Mouse (Mus musculus) spleen, adult 2 months (tissue): ENCODE measurements around the gene Mybpc2. TPM values are rescaled to one million over a fixed set of nuclear protein-coding genes. Genes with fewer than 3 reads are reported as not detected.

Experiments
- DNase-seq, 2 experiments: peaks; one replicate each; pipeline versions ENCODE4 v3.0.0 to v3.0.0-alpha.2; 2012 to 2021; ENCODE audit warnings: low spot score in 2 of 2, low read depth in 1 of 2
- H3K27ac ChIP-seq: fragments of 200-500 bp; 2 replicates; pipeline ENCODE4 v1.5.1; 2012; ENCODE audit warnings: low read length, inconsistent platforms; ENCODE audit not compliant: insufficient read depth
- H3K27me3 ChIP-seq: fragments of 200-500 bp; 2 replicates; pipeline ENCODE4 v1.6.1; 2012; ENCODE audit warnings: mild to moderate bottlenecking, moderate library complexity, low read length, inconsistent platforms; ENCODE audit not compliant: control insufficient read depth, insufficient read depth
- H3K36me3 ChIP-seq: fragments of 200-500 bp; 2 replicates; pipeline ENCODE4 v1.6.1; 2012; ENCODE audit warnings: mild to moderate bottlenecking, low read length, inconsistent platforms; ENCODE audit not compliant: control insufficient read depth, insufficient read depth
- H3K4me1 ChIP-seq: fragments of 200-500 bp; 2 replicates; pipeline ENCODE4 v1.6.1; 2011; ENCODE audit warnings: inconsistent platforms; ENCODE audit not compliant: control insufficient read depth, insufficient read depth, insufficient read length
- H3K4me3 ChIP-seq: fragments of 200-500 bp; 2 replicates; pipeline ENCODE4 v1.5.1; 2011; ENCODE audit warnings: mild to moderate bottlenecking, inconsistent platforms; ENCODE audit not compliant: insufficient read depth, insufficient read length; ENCODE audit errors: extremely low read depth
- CTCF ChIP-seq: fragments of 200-500 bp; IDR thresholded peaks from 2 replicates; pipeline ENCODE4 v1.5.1; 2011; ENCODE audit warnings: mild to moderate bottlenecking, inconsistent platforms; ENCODE audit not compliant: insufficient read depth, insufficient read length, insufficient replicate concordance; ENCODE audit errors: extremely low read depth
- POLR2A ChIP-seq: fragments of 200-500 bp; IDR thresholded peaks from 2 replicates; pipeline ENCODE4 v1.6.1; 2011; ENCODE audit warnings: low read depth, low read length, inconsistent platforms
- WGBS: fragments of 180-500 bp; shearing (Covaris S2); methylation state at CpG from one replicate; pipeline ENCODE4 v1.1.7; 2018; 5-methylcytosine and 5-hydroxymethylcytosine counted together
- polyA plus RNA-seq: library from polyadenylated mRNA; depleted of rRNA; stranded (reverse); fragments of >200 nt; gene quantifications from 2 replicates; pipeline ENCODE4 v1.2.3, GENCODE M21; 2012

The Mybpc2 gene
- polyA plus RNA-seq, 1 experiment = 1.4 TPM

DNA sequence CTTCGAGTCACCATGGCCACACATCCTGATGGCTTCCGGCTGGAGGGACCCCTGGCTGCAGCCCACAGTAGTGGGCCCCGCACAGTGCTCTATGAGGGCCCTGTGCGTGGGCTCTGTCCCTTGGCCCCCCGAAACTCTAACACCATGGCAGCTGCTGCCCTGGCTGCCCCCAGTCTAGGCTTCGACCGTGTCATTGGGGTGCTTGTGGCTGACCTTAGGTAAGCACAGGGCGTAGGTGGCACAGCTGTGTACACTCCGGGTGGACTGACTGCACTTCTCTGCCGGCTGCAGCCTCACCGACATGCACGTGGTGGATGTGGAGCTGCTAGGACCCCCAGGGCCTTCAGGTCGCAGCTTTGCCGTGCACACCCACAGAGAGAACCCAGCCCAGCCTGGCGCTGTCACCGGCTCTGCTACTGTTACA lies 57.6 kb downstream of the Mybpc2 start:
- no peak for DNase-seq
- 94% methylated on average over 16 of the region's 16 CpGs for WGBS

DNA sequence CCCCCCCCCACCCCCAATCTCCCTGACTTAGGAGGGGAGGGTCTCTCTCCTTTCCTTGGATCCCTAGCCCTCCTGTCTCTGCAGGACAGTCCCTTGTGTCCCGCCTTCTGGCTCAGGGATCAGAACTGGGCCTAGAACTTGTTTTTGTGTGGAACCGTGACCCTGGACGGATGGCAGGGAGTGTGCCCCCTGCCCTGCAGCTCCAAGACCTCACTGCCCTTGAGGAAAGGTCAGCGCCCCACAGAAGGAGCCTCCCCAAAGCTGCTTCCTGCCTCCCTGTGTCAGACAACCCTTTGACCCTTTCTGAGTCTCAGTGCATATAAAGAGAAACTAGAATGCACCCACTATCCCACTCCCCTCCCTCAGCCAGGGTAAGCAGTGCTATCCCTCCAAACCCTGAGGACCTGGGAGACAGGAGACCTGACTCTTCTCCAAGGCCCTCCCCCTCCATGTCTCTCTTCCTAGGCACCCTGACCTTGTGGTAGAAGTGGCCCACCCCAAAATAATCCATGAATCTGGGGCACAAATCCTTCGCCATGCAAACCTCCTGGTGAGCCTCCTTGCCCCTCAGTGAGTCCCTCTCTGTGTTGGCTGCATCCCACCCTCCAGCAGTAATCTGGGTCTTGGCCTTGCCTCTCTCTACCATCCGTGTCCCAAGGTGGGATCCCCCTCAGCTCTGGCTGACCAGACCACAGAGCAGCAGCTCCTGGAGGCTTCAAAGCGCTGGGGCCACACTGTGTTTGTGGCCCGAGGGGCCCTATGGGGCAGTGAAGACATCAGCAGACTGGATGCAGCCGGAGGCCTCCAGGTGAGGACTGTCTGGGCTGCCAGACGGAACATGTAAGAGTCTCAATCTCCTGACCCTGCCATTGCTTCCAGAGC lies 58.2 kb downstream of the Mybpc2 start:
- Histone ChIP-seq H3K4me1 (0 out of 2 replicates have a peak, but pooled peaks cover 4% of the 10 kb centered on the region), H3K36me3 (no peaks in the 10 kb centered on the region), H3K27me3 (peaks cover 8% of the 10 kb centered on the region; the same call in 1 of the 2 replicates), H3K4me3 (no peak overlapping the region), H3K27ac (no peak overlapping the region)
- TF ChIP-seq CTCF (no peak), POLR2A (no peak)
- 85% methylated on average over 10 of the region's 10 CpGs for WGBS
- no peak for DNase-seq

More for the DNA sequence above, 57.6 kb downstream of the Mybpc2 start:
- Histone ChIP-seq H3K4me1 (0 out of 2 replicates have a peak, but pooled peaks cover 4% of the 10 kb centered on the region), H3K27ac (no peak overlapping the region), H3K4me3 (no peak overlapping the region), H3K27me3 (peaks cover 8% of the 10 kb centered on the region; the same call in 1 of the 2 replicates), H3K36me3 (no peaks in the 10 kb centered on the region)
- no peak for TF ChIP-seq POLR2A
- TF ChIP-seq CTCF = no peak

DNA sequence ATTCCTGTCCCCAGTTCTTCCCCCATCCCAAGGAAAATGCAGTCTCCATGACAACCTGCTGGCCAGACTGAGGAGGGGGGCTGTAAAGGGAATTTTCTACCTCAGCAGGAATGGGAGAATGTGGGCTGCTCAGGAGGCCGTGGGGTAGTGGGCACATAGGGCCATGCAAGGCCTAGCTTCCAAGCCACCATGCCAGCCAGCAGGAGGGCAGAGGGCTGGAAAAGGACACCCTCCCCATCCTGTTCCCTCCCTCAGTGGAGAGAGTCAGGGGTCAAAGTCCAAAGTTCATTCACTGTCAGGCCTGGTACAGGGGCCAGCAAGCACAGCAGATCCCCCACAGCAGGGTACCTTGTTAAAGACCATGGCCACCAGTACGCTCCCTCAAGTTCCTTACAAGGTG lies 59.3 kb downstream of the Mybpc2 start, which contains the start of gene Aspdh:
Gene Aspdh, plus strand, starts transcription at position 281 of the 400 bp plus-strand sequence.
- Histone ChIP-seq H3K4me3 (no peak within 1 kb of the TSS), H3K4me1 (0 out of 2 replicates have a peak, but pooled peaks cover 4% of the 10 kb centered on the region), H3K27me3 (peaks cover 8% of the 10 kb centered on the region; the same call in 1 of the 2 replicates), H3K36me3 (no peaks in the 10 kb centered on the region), H3K27ac (no peak within 1 kb of the TSS)
- no peak for DNase-seq
- TF ChIP-seq POLR2A (no peak), CTCF (no peak)
- 73% methylated on average over 2 of the region's 2 CpGs for WGBS

DNA sequence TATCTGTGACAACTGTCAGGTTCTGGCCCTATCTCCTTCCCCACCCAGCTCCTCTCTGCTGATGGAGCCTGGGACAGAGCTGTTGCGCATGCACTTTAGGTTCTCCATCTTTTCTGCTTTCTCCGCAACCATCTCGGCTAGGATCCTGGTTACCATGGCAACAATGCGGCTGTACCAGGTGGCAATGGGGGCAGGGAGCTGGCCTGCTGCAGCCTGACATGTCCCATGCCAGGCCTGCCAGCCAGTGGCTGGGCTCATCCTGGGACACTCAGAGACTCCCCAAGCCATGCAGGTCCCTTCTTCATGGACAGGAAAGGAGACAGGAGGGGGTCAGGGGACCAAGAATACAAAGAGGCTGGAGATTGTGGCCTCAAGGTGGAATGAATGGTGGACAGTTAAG lies 59.9 kb downstream of the Mybpc2 start:
- 41% methylated on average over 4 of the region's 4 CpGs for WGBS
- H3K4me3 ChIP-seq = no peak overlapping the region
- peaks cover 8% of the 10 kb centered on the region; the same call in 1 of the 2 replicates for H3K27me3 ChIP-seq
- H3K4me1 ChIP-seq = 0 out of 2 replicates have a peak, but pooled peaks cover 4% of the 10 kb centered on the region
- no peaks in the 10 kb centered on the region for H3K36me3 ChIP-seq
- no peak overlapping the region for H3K27ac ChIP-seq
- DNase-seq = no peak
- TF ChIP-seq POLR2A (no peak), CTCF (no peak)

DNA sequence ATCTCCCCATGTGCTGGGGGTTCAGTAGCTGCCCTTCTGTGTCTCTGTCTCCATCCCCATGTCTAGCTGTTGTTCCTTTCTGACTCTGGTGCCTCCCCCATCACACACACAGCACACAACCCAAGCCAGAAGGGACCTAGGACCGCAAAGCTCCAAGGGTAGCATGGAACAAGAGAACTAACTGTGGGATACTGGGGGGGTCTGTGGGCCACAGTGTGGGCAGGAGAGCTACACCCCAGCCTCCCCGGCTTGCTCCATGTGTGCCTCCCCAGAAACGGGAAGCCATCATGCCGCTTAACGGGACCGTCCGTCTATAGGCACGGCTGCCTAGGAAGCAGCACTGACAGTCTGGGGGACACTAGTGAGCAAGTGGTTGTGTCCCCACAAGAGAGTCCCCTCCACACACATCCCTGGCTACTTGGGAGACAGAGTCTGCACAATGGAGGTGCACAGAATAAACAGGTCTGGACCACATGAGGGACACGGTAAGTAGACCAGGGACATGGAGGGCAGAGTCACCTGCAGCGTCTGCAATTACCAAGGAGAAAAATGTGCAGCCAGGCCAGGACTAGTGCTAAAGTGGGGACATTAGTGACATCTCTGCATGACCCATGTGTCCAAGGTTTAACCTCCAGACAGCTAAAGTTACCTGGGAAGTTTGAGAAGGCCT lies 60.8 kb downstream of the Mybpc2 start:
- no peak overlapping the region for H3K4me3 ChIP-seq
- no peak overlapping the region for H3K27ac ChIP-seq
- H3K36me3 ChIP-seq = no peaks in the 10 kb centered on the region
- DNase-seq = no peak
- WGBS = 72% methylated on average over 10 of the region's 10 CpGs
- peaks cover 8% of the 10 kb centered on the region; the same call in 1 of the 2 replicates for H3K27me3 ChIP-seq
- 0 out of 2 replicates have a peak, but pooled peaks cover 4% of the 10 kb centered on the region for H3K4me1 ChIP-seq
- TF ChIP-seq POLR2A (no peak), CTCF (no peak)

DNA sequence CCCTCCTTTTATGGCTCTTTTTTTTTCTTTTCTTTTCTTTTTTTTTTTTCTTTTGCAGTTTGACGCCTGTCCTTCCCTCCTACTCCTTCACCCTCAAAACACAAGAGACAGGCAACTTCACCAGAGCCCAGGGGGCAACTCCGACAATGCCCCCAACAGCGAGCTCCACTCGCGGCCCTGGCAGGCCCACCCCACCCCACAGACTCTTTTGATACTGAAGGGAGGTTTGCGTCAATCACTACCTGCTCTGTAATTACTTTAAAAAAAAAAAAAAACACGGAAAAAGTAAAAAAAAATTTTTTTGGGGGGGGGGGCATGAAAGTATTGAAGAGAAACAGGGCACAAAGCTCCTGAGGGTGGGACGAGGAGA lies 61.4 kb downstream of the Mybpc2 start:
- peaks cover 8% of the 10 kb centered on the region; the same call in 1 of the 2 replicates for H3K27me3 ChIP-seq

More for the DNA sequence above, 61.4 kb downstream of the Mybpc2 start:
- whole genome bisulfite sequencing = 33% methylated on average over 8 of the region's 8 CpGs
- no peak for TF ChIP-seq POLR2A
- no peak for TF ChIP-seq CTCF
- H3K27ac ChIP-seq = no peak overlapping the region
- H3K4me1 ChIP-seq = no peaks in the 10 kb centered on the region
- no peak overlapping the region for H3K4me3 ChIP-seq
- DNase-seq = no peak
- H3K36me3 ChIP-seq = no peaks in the 10 kb centered on the region
